Mouse (Mus musculus) heart, adult 2 months (tissue): ENCODE measurements around the gene Naa16.

Experiments used
- CTCF ChIP-seq: fragments of 200-600 bp; IDR thresholded peaks from 2 replicates; pipeline ENCODE4 v1.8.1; 2022; ENCODE audit warnings: antibody characterized with exemption, mild to moderate bottlenecking, moderate library complexity
- EP300 ChIP-seq: fragments of 200-500 bp; IDR thresholded peaks from 2 replicates; pipeline ENCODE4 v1.6.1; 2011; ENCODE audit warnings: low read depth, low read length, control low read depth; ENCODE audit not compliant: insufficient read depth
- POLR2A ChIP-seq: fragments of 200-500 bp; IDR thresholded peaks from 2 replicates; pipeline ENCODE4 v1.6.1; 2011; ENCODE audit warnings: mild to moderate bottlenecking, low read depth, low read length, control low read depth; ENCODE audit not compliant: insufficient read depth

GRCm38 (mm10) chr14:79304873-79305464 lies 85.6 kb downstream of the Naa16 start:
- TF ChIP-seq CTCF = no peak
- TF ChIP-seq POLR2A = no peak
- no peak for TF ChIP-seq EP300
